Mouse (Mus musculus) ES-E14 (cell line): Measurements from ENCODE around the gene Rxfp1.

Experiments
- HCFC1 ChIP-seq: IDR thresholded peaks from 2 replicates; pipeline ENCODE4 v1.6.1; 2012; ENCODE audit warnings: low read length, inconsistent platforms, borderline replicate concordance; ENCODE audit not compliant: insufficient read depth
- MAFK ChIP-seq: IDR thresholded peaks from 2 replicates; pipeline ENCODE4 v1.6.1; 2014; ENCODE audit warnings: mild to moderate bottlenecking, low read depth, low read length, inconsistent platforms; ENCODE audit not compliant: insufficient read depth
- ZC3H11A ChIP-seq: IDR thresholded peaks from 2 replicates; pipeline ENCODE4 v1.6.1; 2012; ENCODE audit warnings: low read depth, mild to moderate bottlenecking, inconsistent platforms, low read length, borderline replicate concordance
- ZNF384 ChIP-seq: IDR thresholded peaks from 2 replicates; pipeline ENCODE4 v1.6.1; 2012; ENCODE audit warnings: low read depth, low read length, inconsistent platforms

- TF ChIP-seq ZNF384, result no peak
- TF ChIP-seq MAFK, result no peak
- no peak for TF ChIP-seq ZC3H11A
- no peak for TF ChIP-seq HCFC1
Observed at GRCm38 (mm10) chr3:79656682-79657081, 81.0 kb downstream of the Rxfp1 start.
